Mouse (Mus musculus) bone marrow macrophage, adult 2 months (primary cell): ENCODE results near the gene Cd5.

Experiments used
- CTCF ChIP-seq: IDR thresholded peaks from 2 replicates; pipeline ENCODE4 v1.5.1; 2012; ENCODE audit warnings: low read depth, mild to moderate bottlenecking, low read length, moderate library complexity
- POLR2A ChIP-seq: IDR thresholded peaks from 2 replicates; pipeline ENCODE4 v1.6.1; 2012; ENCODE audit warnings: mild to moderate bottlenecking, low read depth, low read length, borderline replicate concordance

GRCm38 (mm10) chr19:10738811-10739210, at the start of gene Cd5:
- TF ChIP-seq POLR2A (no peak), CTCF (no peak)
